Mouse (Mus musculus) CH12.LX (cell line): Measurements from ENCODE around the gene Acvr1. TPM values are rescaled to one million over a fixed set of nuclear protein-coding genes. Genes with fewer than 3 reads are reported as not detected.

Experiments
- DNase-seq: peaks from one replicate; pipeline ENCODE4 v3.0.0-alpha.2; 2013; ENCODE audit errors: extremely low read depth
- H3K27ac ChIP-seq: 2 replicates; pipeline ENCODE4 v1.5.1; 2012; ENCODE audit warnings: low read depth, mild to moderate bottlenecking, control low read depth, moderate library complexity; ENCODE audit not compliant: insufficient read depth
- H3K27me3 ChIP-seq: replicated peaks from 2 replicates; pipeline ENCODE3; 2012; ENCODE audit warnings: inconsistent platforms
- H3K36me3 ChIP-seq, 2 experiments: replicated peaks in 1 of 2; 2 replicates each; pipeline versions ENCODE3 to v1.6.1; 2012; ENCODE audit warnings: inconsistent platforms in 1 of 2, low read length in 1 of 2, mild to moderate bottlenecking in 1 of 2, mixed read lengths in 1 of 2, moderate library complexity in 1 of 2; ENCODE audit not compliant: control insufficient read depth in 1 of 2, insufficient read depth in 1 of 2
- H3K4me1 ChIP-seq, 2 experiments: 2 replicates each; pipeline ENCODE4 v1.6.1; 2012; ENCODE audit warnings: inconsistent platforms in 1 of 2, moderate library complexity in 1 of 2; ENCODE audit not compliant: insufficient read depth in 2 of 2, control insufficient read depth in 1 of 2
- H3K4me2 ChIP-seq: 2 replicates; pipeline ENCODE4 v1.6.1; 2012; ENCODE audit warnings: low read depth, mild to moderate bottlenecking, control low read depth; ENCODE audit not compliant: poor library complexity, insufficient read depth, severe bottlenecking
- H3K4me3 ChIP-seq, 3 experiments: fragments of 150-350 bp in 1 of 3; sonication (generic) in 1 of 3; replicated peaks in 1 of 3; 2 replicates each; pipeline versions ENCODE3 to v1.5.1; 2011 to 2012; ENCODE audit warnings: low read depth in 2 of 3, low read length in 2 of 3, mild to moderate bottlenecking in 2 of 3, moderate library complexity in 2 of 3, control low read depth in 1 of 3, improper control_type of control experiment in 1 of 3, inconsistent platforms in 1 of 3, mixed read lengths in 1 of 3; ENCODE audit not compliant: poor library complexity in 1 of 3
- H3K79me2 ChIP-seq: replicated peaks from 2 replicates; pipeline ENCODE4 v1.6.1; 2012; ENCODE audit warnings: mild to moderate bottlenecking, moderate library complexity; ENCODE audit not compliant: control insufficient read depth, poor library complexity, insufficient read depth, severe bottlenecking; ENCODE audit errors: extremely low read depth
- H3K9ac ChIP-seq: 2 replicates; pipeline ENCODE4 v1.6.1; 2012; ENCODE audit warnings: low read depth, mild to moderate bottlenecking, control low read depth, moderate library complexity; ENCODE audit not compliant: insufficient read depth
- H3K9me3 ChIP-seq: replicated peaks from 2 replicates; pipeline ENCODE3; 2012; ENCODE audit warnings: low read length, inconsistent platforms, mixed read lengths
- BHLHE40 ChIP-seq: IDR thresholded peaks from 2 replicates; pipeline ENCODE4 v1.6.1; 2011; ENCODE audit warnings: mild to moderate bottlenecking, low read depth, low read length, improper control_type of control experiment
- CHD1 ChIP-seq: IDR thresholded peaks from 2 replicates; pipeline ENCODE4 v1.6.1; 2012; ENCODE audit warnings: low read depth, low read length, improper control_type of control experiment, inconsistent platforms
- CTCF ChIP-seq, 2 experiments: IDR thresholded peaks in 1 of 2; conservative IDR thresholded peaks in 1 of 2; 2 replicates each; pipeline ENCODE4 v1.5.1; 2011 to 2012; ENCODE audit warnings: low read depth in 2 of 2, low read length in 2 of 2, improper control_type of control experiment in 1 of 2, inconsistent platforms in 1 of 2, mild to moderate bottlenecking in 1 of 2, moderate library complexity in 1 of 2
- E2F4 ChIP-seq: IDR thresholded peaks from 2 replicates; pipeline ENCODE4 v1.6.1; 2011; ENCODE audit warnings: low read depth, low read length, improper control_type of control experiment; ENCODE audit not compliant: insufficient replicate concordance
- ETS1 ChIP-seq: conservative IDR thresholded peaks from 2 replicates; pipeline ENCODE4 v1.6.1; 2012; ENCODE audit warnings: low read depth, mild to moderate bottlenecking, inconsistent platforms, low read length, improper control_type of control experiment, moderate library complexity
- HCFC1 ChIP-seq: IDR thresholded peaks from 2 replicates; pipeline ENCODE4 v1.6.1; 2012; ENCODE audit warnings: low read depth, mild to moderate bottlenecking, inconsistent platforms, low read length, improper control_type of control experiment
- IRF4 ChIP-seq: IDR thresholded peaks from 2 replicates; pipeline ENCODE4 v1.6.1; 2014; ENCODE audit warnings: low read depth, mild to moderate bottlenecking, inconsistent platforms, low read length, improper control_type of control experiment
- JUN ChIP-seq: IDR thresholded peaks from 2 replicates; pipeline ENCODE4 v1.6.1; 2011; ENCODE audit warnings: low read depth, mild to moderate bottlenecking, low read length, improper control_type of control experiment, moderate library complexity; ENCODE audit not compliant: insufficient read depth
- MAX ChIP-seq: IDR thresholded peaks from 2 replicates; pipeline ENCODE4 v1.6.1; 2011; ENCODE audit warnings: low read length, improper control_type of control experiment
- MAZ ChIP-seq: IDR thresholded peaks from 2 replicates; pipeline ENCODE4 v1.6.1; 2012; ENCODE audit warnings: low read depth, mild to moderate bottlenecking, inconsistent platforms, low read length, improper control_type of control experiment, moderate library complexity
- MEF2A ChIP-seq: IDR thresholded peaks from 2 replicates; pipeline ENCODE4 v1.6.1; 2014; ENCODE audit warnings: low read depth, mild to moderate bottlenecking, inconsistent platforms, low read length, improper control_type of control experiment, borderline replicate concordance
- MXI1 ChIP-seq: IDR thresholded peaks from 2 replicates; pipeline ENCODE4 v1.6.1; 2011; ENCODE audit warnings: mild to moderate bottlenecking, low read depth, low read length, improper control_type of control experiment
- PAX5 ChIP-seq: IDR thresholded peaks from 2 replicates; pipeline ENCODE4 v1.6.1; 2012; ENCODE audit warnings: low read length, inconsistent platforms, mixed read lengths
- TBP ChIP-seq: conservative IDR thresholded peaks from 2 replicates; pipeline ENCODE4 v1.6.1; 2011; ENCODE audit warnings: low read depth, low read length, improper control_type of control experiment
- TCF12 ChIP-seq: IDR thresholded peaks from 2 replicates; pipeline ENCODE4 v1.6.1; 2014; ENCODE audit warnings: low read depth, mild to moderate bottlenecking, inconsistent platforms, low read length, improper control_type of control experiment
- USF1 ChIP-seq: IDR thresholded peaks from 2 replicates; pipeline ENCODE4 v1.6.1; 2014; ENCODE audit warnings: low read depth, mild to moderate bottlenecking, inconsistent platforms, low read length, improper control_type of control experiment
- ZKSCAN1 ChIP-seq: IDR thresholded peaks from 2 replicates; pipeline ENCODE4 v1.6.1; 2012; ENCODE audit warnings: low read depth, inconsistent platforms, low read length, improper control_type of control experiment, borderline replicate concordance
- dilution Hi-C: fragments of 300-500 bp; cut with MboI; formaldehyde crosslinking; loops from 2 replicates; pipeline ENCODE4 v1.14.3; 2020; ENCODE audit warnings: low sequenced_read_pairs; ENCODE audit not compliant: extremely low pct_unique_long_range_greater_than_20kb, extremely low pct_ligation_motif_present
- in situ Hi-C: fragments of 300-500 bp; cut with MboI; formaldehyde crosslinking; loops from 3 replicates; pipeline ENCODE4 v1.14.3; 2019; ENCODE audit warnings: low sequenced_read_pairs, low pct_ligation_motif_present, low pct_unique_long_range_greater_than_20kb, mixed read lengths
- polyA plus RNA-seq: library from polyadenylated mRNA; unstranded; fragments of >175 nt; gene quantifications from 2 replicates; pipeline ENCODE4 v1.2.1, GENCODE M21; 2012; ENCODE audit warnings: low read depth; ENCODE audit not compliant: insufficient read length
- total RNA-seq, 2 experiments: library from RNA; depleted of rRNA; stranded (reverse); fragments of 300-350 nt in 1 of 2; fragments of >200 nt in 1 of 2; gene quantifications; 2 replicates each; pipeline ENCODE4 v1.2.3; 2012 to 2014

Acvr1 gene
- total and polyA plus RNA-seq, 3 experiments = not detected

- no peak overlapping the region for H3K9ac ChIP-seq
- H3K79me2 ChIP-seq = no peaks in the 10 kb centered on the region
- H3K27me3 ChIP-seq = no peaks in the 10 kb centered on the region
- no peaks in the 10 kb centered on the region for H3K36me3 ChIP-seq
- no peak overlapping the region for H3K4me3 ChIP-seq
- no peak overlapping the region for H3K27ac ChIP-seq
- no peaks in the 10 kb centered on the region for H3K9me3 ChIP-seq
- no peak for DNase-seq
- dilution Hi-C loops (no loop called here), in situ Hi-C loops (loop anchor here (5.0 to 25.0 kb wide), 2 partner anchors 270 to 425 kb away; partner anchors contain the start of gene Cytip)
- H3K4me2 ChIP-seq = no peak overlapping the region
- no peaks in the 10 kb centered on the region for H3K4me1 ChIP-seq
- TF ChIP-seq USF1 (no peak), BHLHE40 (no peak), ETS1 (no peak), PAX5 (no peak), CTCF (conservative IDR thresholded peaks at IDR 0.05 in 1 of 2, IDR thresholded peaks at IDR 0.05 in 1 of 2; ENCODE audit: low read depth in 2 of 2, low read length in 2 of 2) (peak in 1 of 2 experiments; percentile 29; a peak in 2 of 4 replicates), HCFC1 (no peak), MEF2A (no peak)
These were observed 109.5 kb downstream of the Acvr1 start for GRCm38 (mm10) chr2:58457488-58457865.

GRCm38 (mm10) chr2:58456843-58457487 is 110.0 kb downstream of the Acvr1 start:
- dilution Hi-C loops = no loop called here

GRCm38 (mm10) chr2:58454095-58454865 is 112.7 kb downstream of the Acvr1 start:
- Histone ChIP-seq H3K79me2 (no peaks in the 10 kb centered on the region), H3K27me3 (no peaks in the 10 kb centered on the region), H3K9ac (no peak overlapping the region), H3K36me3 (no peaks in the 10 kb centered on the region), H3K4me1 (no peaks in the 10 kb centered on the region), H3K4me2 (no peak overlapping the region), H3K4me3 (no peak overlapping the region), H3K27ac (no peak overlapping the region), H3K9me3 (no peaks in the 10 kb centered on the region)
- no peak for TF ChIP-seq PAX5
- no peak for TF ChIP-seq IRF4
- no peak for TF ChIP-seq JUN
- TF ChIP-seq MXI1 = no peak
- TF ChIP-seq MAX = no peak
- TF ChIP-seq MAZ = no peak
- TF ChIP-seq CHD1 = no peak
- TF ChIP-seq TCF12 = no peak
- TF ChIP-seq E2F4 = no peak
- DNase-seq = no peak
- dilution Hi-C loops = no loop called here
- in situ Hi-C loops = loop anchor here (25.0 kb wide), 1 partner anchor 267 kb away; the partner anchor contains the start of gene Cytip

More at GRCm38 (mm10) chr2:58456843-58457487, 110.0 kb downstream of the Acvr1 start:
- no peak for DNase-seq
- Histone ChIP-seq H3K4me3 (no peak overlapping the region), H3K79me2 (no peaks in the 10 kb centered on the region), H3K27me3 (no peaks in the 10 kb centered on the region), H3K9ac (no peak overlapping the region), H3K27ac (no peak overlapping the region), H3K4me2 (no peak overlapping the region), H3K4me1 (no peaks in the 10 kb centered on the region), H3K36me3 (no peaks in the 10 kb centered on the region), H3K9me3 (no peaks in the 10 kb centered on the region)
- no peak for TF ChIP-seq TBP
- TF ChIP-seq ZKSCAN1 = no peak
- in situ Hi-C loops = loop anchor here (5.0 to 25.0 kb wide), 2 partner anchors 270 to 425 kb away; partner anchors contain the start of gene Cytip
